Mouse (Mus musculus) subcutaneous adipose tissue, adult 2 months (tissue): ENCODE results near the gene Armc7. TPM values are rescaled to one million over a fixed set of nuclear protein-coding genes. Genes with fewer than 3 reads are reported as not detected.

Source experiments
- polyA plus RNA-seq: library from polyadenylated mRNA; depleted of rRNA; stranded (reverse); fragments of >200 nt; gene quantifications from 2 replicates; pipeline ENCODE4 v1.2.3, GENCODE M21; 2012; ENCODE audit warnings: low replicate concordance; rRNA removed

The Armc7 gene
- polyA plus RNA-seq = 6.1 and 10.5 TPM in 2 replicates

GRCm38 (mm10) chr11:115475025-115475757 is at the start of gene Armc7:
Gene Armc7 (plus strand): TSS chr11:115475667.

DNA sequence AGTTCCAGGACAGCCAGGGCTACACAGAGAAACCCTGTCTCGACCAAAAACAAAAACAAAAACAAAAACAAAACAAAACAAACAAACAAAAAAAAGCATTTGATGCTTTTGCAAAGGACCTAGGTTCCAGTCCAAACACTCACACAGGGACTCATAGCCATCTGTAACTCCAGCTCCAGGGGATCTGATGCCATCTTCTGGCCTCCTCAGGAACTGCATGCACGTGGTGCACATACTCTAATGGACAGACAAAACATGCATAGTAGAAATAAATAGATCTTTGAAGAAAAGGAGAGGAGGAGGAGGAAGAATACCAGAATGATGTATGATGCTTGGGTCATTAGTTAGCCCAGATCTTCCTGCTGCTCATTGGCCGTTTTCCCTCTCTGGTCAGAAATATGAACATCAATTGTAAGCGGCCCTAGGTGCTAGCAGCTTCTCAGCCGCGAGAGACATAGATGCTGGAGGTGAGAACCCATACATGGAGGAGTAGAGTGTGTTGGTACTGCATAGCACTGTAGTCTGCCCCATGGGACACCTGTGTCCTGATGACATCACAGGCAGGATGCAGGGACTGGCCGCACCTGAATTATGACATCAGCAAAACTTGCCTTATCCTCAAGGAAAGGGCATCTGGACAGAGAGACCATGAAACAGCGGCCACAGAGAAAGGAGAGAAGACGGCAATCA is 35.4 kb upstream of the Armc7 start, which contains the start of gene Trim80:
Gene Trim80 (plus strand): TSS at position 640 of the 690 bp plus-strand sequence.

GRCm38 (mm10) chr11:115462243-115462891 is 13.1 kb upstream of the Armc7 start, which contains the start of gene Slc16a5:
Gene Slc16a5 (plus strand): TSS chr11:115462474.

GRCm38 (mm10) chr11:115491356-115492083 is 16.1 kb downstream of the Armc7 start, which contains the start of gene Nt5c:
Gene Nt5c (minus strand): TSS chr11:115491862.

DNA sequence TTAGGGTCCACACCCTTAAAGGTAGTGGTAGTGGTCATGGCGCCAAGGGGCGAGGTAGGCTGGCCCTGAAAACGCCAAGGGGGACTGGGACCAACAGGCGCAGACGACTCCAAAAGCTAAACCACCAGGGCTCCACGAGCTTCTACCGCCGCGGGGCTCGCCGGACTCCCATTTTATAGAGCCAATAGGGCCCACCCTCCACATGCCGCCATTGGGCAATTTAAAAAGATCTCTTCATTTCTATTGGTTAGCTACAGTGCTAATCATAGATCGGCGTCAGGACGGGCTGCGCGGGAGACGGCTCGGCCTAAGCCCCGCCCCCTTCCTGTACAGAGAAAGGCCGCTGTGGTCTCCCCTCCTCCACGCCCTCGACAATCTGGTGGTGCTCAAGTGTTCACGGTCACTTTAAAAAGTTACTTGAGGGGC is 38.8 kb downstream of the Armc7 start, which contains the start of gene Jpt1:
Gene Jpt1 (minus strand): TSS at position 150 of the 426 bp plus-strand sequence.

DNA sequence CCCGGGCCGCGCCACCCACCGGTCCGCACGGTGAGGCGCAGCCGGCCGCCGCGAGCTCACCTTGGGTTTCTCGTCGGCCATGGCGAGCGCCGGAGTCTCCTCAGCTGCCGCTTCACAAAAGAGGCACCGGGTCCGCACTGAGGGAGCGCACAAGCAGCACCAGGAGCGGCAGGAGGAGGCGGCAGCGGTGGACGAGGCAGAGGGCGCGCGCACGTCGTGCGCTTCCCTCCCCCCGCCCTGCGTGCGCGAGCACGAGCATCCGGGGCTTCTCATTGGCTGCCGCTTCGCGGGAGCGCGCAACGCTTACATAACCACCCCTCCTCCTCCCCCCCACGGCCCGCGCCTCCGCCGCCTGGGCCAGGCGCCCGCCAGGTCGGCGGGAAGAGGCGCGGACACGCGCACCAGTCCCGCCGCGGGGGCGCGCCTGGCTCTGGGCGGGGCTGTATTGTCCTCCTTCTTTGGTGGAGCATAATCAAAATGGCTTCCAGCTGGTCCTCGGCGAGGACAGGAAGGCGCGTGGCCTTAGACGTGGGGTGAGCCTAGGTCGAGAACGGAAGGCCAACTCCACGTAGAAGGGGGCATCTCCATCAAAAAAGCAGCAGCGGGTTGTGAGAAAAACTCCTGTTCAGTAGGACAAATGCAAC is 60.7 kb downstream of the Armc7 start, which contains the start of gene Sumo2:
Gene Sumo2 (minus strand): TSS at position 239 of the 644 bp plus-strand sequence.

Other genes starting within 250 kb of the Armc7 start
- 0.12 TPM in 1 of 2 replicates, not detected in the other for gene Grin2c, start 208.4 kb upstream of the Armc7 start, polyA plus RNA-seq
- 16.6 and 17.8 TPM in 2 replicates for gene Fdxr, start 198.6 kb upstream of the Armc7 start, polyA plus RNA-seq
- 1.9 and 3.5 TPM in 2 replicates for gene Fads6, start 178.0 kb upstream of the Armc7 start, polyA plus RNA-seq
- gene Otop2, start 168.5 kb upstream of the Armc7 start, polyA plus RNA-seq = not detected in 2 replicates
- 0.04 TPM in 1 of 2 replicates, not detected in the other for gene Ush1g, start 153.6 kb upstream of the Armc7 start, polyA plus RNA-seq
- gene Otop3, start 140.9 kb upstream of the Armc7 start, polyA plus RNA-seq = 0.12 TPM in 1 of 2 replicates, not detected in the other
- gene Hid1, start 107.9 kb upstream of the Armc7 start, polyA plus RNA-seq = 14.8 and 23.9 TPM in 2 replicates
- 16.6 and 43.4 TPM in 2 replicates for gene Cdr2l, start 93.8 kb upstream of the Armc7 start, polyA plus RNA-seq
- 79.4 and 110 TPM in 2 replicates for gene Mrpl58, start 71.9 kb upstream of the Armc7 start, polyA plus RNA-seq
- gene Atp5h, start 55.7 kb upstream of the Armc7 start, polyA plus RNA-seq = 141 and 187 TPM in 2 replicates
- gene Kctd2, start 55.5 kb upstream of the Armc7 start, polyA plus RNA-seq = 39.0 and 44.5 TPM in 2 replicates
- gene Trim80, start 35.1 kb upstream of the Armc7 start, polyA plus RNA-seq = 0.09 and 0.72 TPM in 2 replicates
- gene Slc16a5, start 13.2 kb upstream of the Armc7 start, polyA plus RNA-seq = 0.06 and 0.07 TPM in 2 replicates
- 56.8 and 74.4 TPM in 2 replicates for gene Nt5c, start 16.2 kb downstream of the Armc7 start, polyA plus RNA-seq
- gene Jpt1, start 38.7 kb downstream of the Armc7 start, polyA plus RNA-seq = 150 and 187 TPM in 2 replicates
- gene Sumo2, start 60.6 kb downstream of the Armc7 start, polyA plus RNA-seq = 69.6 and 81.1 TPM in 2 replicates
- gene Nup85, start 88.8 kb downstream of the Armc7 start, polyA plus RNA-seq = 38.8 and 75.0 TPM in 2 replicates
- gene Mrps7, start 128.3 kb downstream of the Armc7 start, polyA plus RNA-seq = 39.6 and 50.1 TPM in 2 replicates
- 20.5 and 33.9 TPM in 2 replicates for gene Gga3, start 128.4 kb downstream of the Armc7 start, polyA plus RNA-seq
- 113 and 166 TPM in 2 replicates for gene Mif4gd, start 137.3 kb downstream of the Armc7 start, polyA plus RNA-seq
- gene Slc25a19, start 152.6 kb downstream of the Armc7 start, polyA plus RNA-seq = 129 and 302 TPM in 2 replicates
- 40.9 and 45.7 TPM in 2 replicates for gene Grb2, start 232.9 kb downstream of the Armc7 start, polyA plus RNA-seq